Mouse (Mus musculus): ENCODE measurements around the gene Gm20388. TPM values are rescaled to one million over a fixed set of nuclear protein-coding genes. Genes with fewer than 3 reads are reported as not detected.

The Gm20388 gene
- total RNA-seq, 2 experiments from 2014 or later = 18.6 TPM; not detected in 1

- intact Hi-C loops (cut with DNase I) = no loop called here
- DNase-seq (ENCODE audit: low spot score in 2 of 2) = peak in 1 of 2 experiments; percentile 70
Measured at GRCm38 (mm10) chr8:120498926-120499605, 588.4 kb downstream of the Gm20388 start.

GRCm38 (mm10) chr8:120500701-120501261, 590.1 kb downstream of the Gm20388 start:
- intact Hi-C loops (cut with DNase I) = no loop called here
- DNase-seq (ENCODE audit: low spot score in 2 of 2) = no peak

- DNase-seq (ENCODE audit: low spot score in 2 of 2) = no peak
- intact Hi-C loops (cut with DNase I) = no loop called here
Measured at GRCm38 (mm10) chr8:120501426-120501825, 590.8 kb downstream of the Gm20388 start.

- intact Hi-C loops (cut with DNase I) = no loop called here
- DNase-seq (ENCODE audit: low spot score in 2 of 2) = no peak
Measured at GRCm38 (mm10) chr8:120502428-120502827, 591.8 kb downstream of the Gm20388 start.

- DNase-seq (ENCODE audit: low spot score in 2 of 2) = peak in 1 of 2 experiments; percentile 67
- intact Hi-C loops (cut with DNase I) = no loop called here
Measured at GRCm38 (mm10) chr8:120504251-120505081, 593.8 kb downstream of the Gm20388 start.

GRCm38 (mm10) chr8:120505082-120505511, 594.5 kb downstream of the Gm20388 start:
- intact Hi-C loops (cut with DNase I) = no loop called here
- no peak for DNase-seq (ENCODE audit: low spot score in 2 of 2)

GRCm38 (mm10) chr8:120505619-120506310, 595.1 kb downstream of the Gm20388 start:
- intact Hi-C loops (cut with DNase I) = no loop called here
- DNase-seq (ENCODE audit: low spot score in 2 of 2) = no peak

GRCm38 (mm10) chr8:120506562-120506961, 595.9 kb downstream of the Gm20388 start:
- DNase-seq (ENCODE audit: low spot score in 2 of 2) = no peak
- intact Hi-C loops (cut with DNase I) = no loop called here

- DNase-seq (ENCODE audit: low spot score in 2 of 2) = no peak
- intact Hi-C loops (cut with DNase I) = no loop called here
Measured at GRCm38 (mm10) chr8:120507290-120507689, 596.6 kb downstream of the Gm20388 start.

- intact Hi-C loops (cut with DNase I) = no loop called here
- no peak for DNase-seq (ENCODE audit: low spot score in 2 of 2)
Measured at GRCm38 (mm10) chr8:120509136-120510034, 598.7 kb downstream of the Gm20388 start.

GRCm38 (mm10) chr8:120510035-120510416, 599.4 kb downstream of the Gm20388 start:
- no peak for DNase-seq (ENCODE audit: low spot score in 2 of 2)
- intact Hi-C loops (cut with DNase I) = no loop called here

GRCm38 (mm10) chr8:120510863-120511457, 600.3 kb downstream of the Gm20388 start:
- intact Hi-C loops (cut with DNase I) = no loop called here
- no peak for DNase-seq (ENCODE audit: low spot score in 2 of 2)

GRCm38 (mm10) chr8:120511737-120512136, 601.1 kb downstream of the Gm20388 start:
- intact Hi-C loops (cut with DNase I) = no loop called here
- DNase-seq (ENCODE audit: low spot score in 2 of 2) = no peak

GRCm38 (mm10) chr8:120512326-120512725, 601.7 kb downstream of the Gm20388 start:
- DNase-seq (ENCODE audit: low spot score in 2 of 2) = no peak
- intact Hi-C loops (cut with DNase I) = no loop called here

- DNase-seq (ENCODE audit: low spot score in 2 of 2) = no peak
- intact Hi-C loops (cut with DNase I) = no loop called here
Measured at GRCm38 (mm10) chr8:120513145-120513544, 602.5 kb downstream of the Gm20388 start.

GRCm38 (mm10) chr8:120513638-120514461, 603.2 kb downstream of the Gm20388 start:
- DNase-seq (ENCODE audit: low spot score in 2 of 2) = no peak
- intact Hi-C loops (cut with DNase I) = no loop called here

- DNase-seq (ENCODE audit: low spot score in 2 of 2) = no peak
- intact Hi-C loops (cut with DNase I) = no loop called here
Measured at GRCm38 (mm10) chr8:120515214-120515613, 604.6 kb downstream of the Gm20388 start.

GRCm38 (mm10) chr8:120515650-120516049, 605.0 kb downstream of the Gm20388 start:
- intact Hi-C loops (cut with DNase I) = no loop called here
- DNase-seq (ENCODE audit: low spot score in 2 of 2) = no peak
